Mouse (Mus musculus) kidney, adult 11 months (tissue): Measurements from ENCODE around the gene Sf1.

Experiments used
- DNase-seq: peaks from one replicate; pipeline ENCODE4 v3.0.0; 2022

Gene Sf1

DNA sequence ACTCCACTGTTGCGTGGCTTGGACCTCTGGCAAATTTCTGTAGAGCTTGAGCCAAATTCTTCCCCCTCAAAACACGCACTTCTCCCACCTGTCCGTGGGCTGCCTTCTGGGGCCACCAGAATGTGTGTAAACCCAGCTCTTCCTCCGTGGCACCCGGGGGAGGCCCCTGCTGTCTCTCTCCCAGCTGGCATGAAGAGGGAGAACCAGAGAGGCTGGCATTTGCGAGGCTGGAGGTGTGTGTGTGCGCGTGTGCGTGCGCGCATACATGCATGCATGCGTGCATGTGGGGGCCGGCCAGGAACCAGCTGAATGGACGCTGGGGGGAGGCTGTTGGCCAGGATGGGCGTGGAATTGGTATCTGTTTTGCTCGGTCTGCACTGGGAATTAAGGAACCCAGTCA lies 59.8 kb downstream of the Sf1 start:
- no peak for DNase-seq

GRCm38 (mm10) chr19:6424137-6424881 lies 60.8 kb downstream of the Sf1 start:
- DNase-seq: no peak

DNA sequence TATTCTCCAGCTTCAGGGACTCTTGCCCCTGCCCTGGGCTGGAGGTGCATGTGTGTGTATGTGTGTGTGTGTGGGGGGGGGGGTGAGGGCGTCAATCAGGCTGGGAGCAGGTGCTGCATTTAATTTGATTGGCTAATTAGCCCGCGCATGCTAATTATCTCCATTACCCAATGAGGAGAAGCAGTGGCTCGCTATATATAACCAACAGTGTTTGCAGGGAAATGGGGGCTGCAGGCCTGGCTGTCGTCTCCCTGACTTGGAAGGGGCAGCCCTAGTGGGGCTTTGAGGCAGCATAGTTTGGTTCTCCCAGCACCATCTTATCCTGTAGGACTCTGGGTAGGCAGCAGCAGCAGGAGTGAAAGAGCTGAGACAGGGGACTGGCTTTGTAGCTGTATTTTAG lies 62.1 kb downstream of the Sf1 start:
- no peak for DNase-seq

- DNase-seq: peak; percentile 21
These were observed 63.4 kb downstream of the Sf1 start for GRCm38 (mm10) chr19:6426703-6427500.
